Mouse (Mus musculus) testis, adult 2 months (tissue): ENCODE measurements at regions not wholly inside any gene's neighbourhood (a gene's known extent, or its start where the extent isn't known, plus 50 kb on each side); places are given as distances from the start of the nearest gene placed in this dataset.

Experiments used
- H3K27ac ChIP-seq: fragments of 200-500 bp; 2 replicates; pipeline ENCODE4 v1.5.1; 2012; ENCODE audit warnings: low read depth, low read length; ENCODE audit not compliant: control insufficient read depth, insufficient read depth
- H3K27me3 ChIP-seq: fragments of 200-500 bp; 2 replicates; pipeline ENCODE4 v1.6.1; 2012; ENCODE audit warnings: mild to moderate bottlenecking, low read length, moderate library complexity; ENCODE audit not compliant: control insufficient read depth, insufficient read depth
- H3K36me3 ChIP-seq: fragments of 200-500 bp; 2 replicates; pipeline ENCODE4 v1.6.1; 2012; ENCODE audit warnings: mild to moderate bottlenecking, low read length; ENCODE audit not compliant: control insufficient read depth, insufficient read depth
- H3K4me1 ChIP-seq: fragments of 200-500 bp; 2 replicates; pipeline ENCODE4 v1.6.1; 2012; ENCODE audit warnings: low read length; ENCODE audit not compliant: control insufficient read depth, insufficient read depth
- H3K4me3 ChIP-seq: fragments of 200-500 bp; 2 replicates; pipeline ENCODE4 v1.5.1; 2012; ENCODE audit warnings: low read depth, mild to moderate bottlenecking, low read length, moderate library complexity, mixed read lengths; ENCODE audit not compliant: control insufficient read depth
- CTCF ChIP-seq: fragments of 200-500 bp; IDR thresholded peaks from 2 replicates; pipeline ENCODE4 v1.5.1; 2012; ENCODE audit warnings: low read depth, mild to moderate bottlenecking, inconsistent platforms, low read length, moderate library complexity; ENCODE audit not compliant: control insufficient read depth, insufficient read depth, insufficient replicate concordance
- POLR2A ChIP-seq: fragments of 200-500 bp; IDR thresholded peaks from 2 replicates; pipeline ENCODE4 v1.6.1; 2012; ENCODE audit warnings: low read depth, mild to moderate bottlenecking, inconsistent platforms, low read length, moderate library complexity; ENCODE audit not compliant: control insufficient read depth

GRCm38 (mm10) chr3:52859848-52860247, 157.2 kb downstream of the Cog6 start:
- Histone ChIP-seq H3K4me3 (no peak overlapping the region), H3K4me1 (no peaks in the 10 kb centered on the region), H3K36me3 (no peaks in the 10 kb centered on the region), H3K27me3 (no peaks in the 10 kb centered on the region), H3K27ac (no peak overlapping the region)
- TF ChIP-seq CTCF (no peak), POLR2A (no peak)

- no peaks in the 10 kb centered on the region for H3K27me3 ChIP-seq
- no peak overlapping the region for H3K27ac ChIP-seq
- no peaks in the 10 kb centered on the region for H3K4me1 ChIP-seq
- no peak for TF ChIP-seq CTCF
- TF ChIP-seq POLR2A, result no peak
- no peak overlapping the region for H3K4me3 ChIP-seq
- no peaks in the 10 kb centered on the region for H3K36me3 ChIP-seq
Measured at GRCm38 (mm10) chr3:52859266-52859825, 157.7 kb downstream of the Cog6 start.

GRCm38 (mm10) chr3:52858259-52858658, 158.8 kb downstream of the Cog6 start:
- Histone ChIP-seq H3K27me3 (no peaks in the 10 kb centered on the region), H3K4me1 (no peaks in the 10 kb centered on the region), H3K36me3 (no peaks in the 10 kb centered on the region), H3K27ac (peak overlapping the region; percentile 76), H3K4me3 (no peak overlapping the region)
- TF ChIP-seq CTCF, result no peak
- no peak for TF ChIP-seq POLR2A

GRCm38 (mm10) chr3:52857076-52857475, 160.0 kb downstream of the Cog6 start:
- Histone ChIP-seq H3K4me3 (no peak overlapping the region), H3K27ac (no peak overlapping the region), H3K27me3 (no peaks in the 10 kb centered on the region), H3K36me3 (no peaks in the 10 kb centered on the region), H3K4me1 (no peaks in the 10 kb centered on the region)
- TF ChIP-seq POLR2A, result no peak

- Histone ChIP-seq H3K27me3 (no peaks in the 10 kb centered on the region), H3K27ac (no peak overlapping the region), H3K36me3 (no peaks in the 10 kb centered on the region), H3K4me1 (no peaks in the 10 kb centered on the region), H3K4me3 (no peak overlapping the region)
- TF ChIP-seq CTCF (no peak), POLR2A (no peak)
Measured at GRCm38 (mm10) chr3:52854560-52854959, 162.5 kb downstream of the Cog6 start.

GRCm38 (mm10) chr3:52853126-52853525, 163.9 kb downstream of the Cog6 start:
- Histone ChIP-seq H3K4me3 (no peak overlapping the region), H3K4me1 (no peaks in the 10 kb centered on the region), H3K27ac (no peak overlapping the region), H3K36me3 (no peaks in the 10 kb centered on the region), H3K27me3 (no peaks in the 10 kb centered on the region)
- TF ChIP-seq POLR2A (no peak), CTCF (no peak)

- H3K27ac ChIP-seq, result no peak overlapping the region
- H3K36me3 ChIP-seq, result no peaks in the 10 kb centered on the region
- no peak for TF ChIP-seq CTCF
- TF ChIP-seq POLR2A, result no peak
- no peak overlapping the region for H3K4me3 ChIP-seq
- H3K4me1 ChIP-seq, result peaks cover under 1% of the 10 kb centered on the region
- no peaks in the 10 kb centered on the region for H3K27me3 ChIP-seq
Measured at GRCm38 (mm10) chr3:52845166-52845565, 171.9 kb downstream of the Cog6 start.

GRCm38 (mm10) chr3:52843998-52844397, 173.0 kb downstream of the Cog6 start:
- Histone ChIP-seq H3K4me3 (peak overlapping the region; percentile 40; the same call in 1 of the 2 replicates), H3K36me3 (no peaks in the 10 kb centered on the region), H3K4me1 (peaks cover 4% of the 10 kb centered on the region), H3K27me3 (no peaks in the 10 kb centered on the region), H3K27ac (no peak overlapping the region)
- TF ChIP-seq POLR2A (no peak), CTCF (peak; percentile 91)
